Mouse (Mus musculus): ENCODE measurements around the gene Immp2l.

GRCm38 (mm10) chr12:41349386-41349785, 325.5 kb downstream of the Immp2l start:
- TF ChIP-seq GATA1 (IDR thresholded peaks at IDR 0.05; ENCODE audit: borderline replicate concordance, low read length) (no peak), FLI1 (IDR thresholded peaks at IDR 0.05; ENCODE audit: low read length) (no peak)
